Mouse (Mus musculus) kidney, adult 8-10 months (tissue): Measurements from ENCODE around the gene Mov10.
A peak's percentile ranks its signal among the peaks of the same experiment; 100 is the strongest.
"Not testable (repeated sequence)": the region's sequence is repeated elsewhere in the genome, so short reads cannot be mapped to it uniquely, and the experiment has no call there.

Experiments used
- DNase-seq, 2 experiments: peaks; one replicate each; pipeline ENCODE4 v3.0.0; 2022

The Mov10 gene

DNA sequence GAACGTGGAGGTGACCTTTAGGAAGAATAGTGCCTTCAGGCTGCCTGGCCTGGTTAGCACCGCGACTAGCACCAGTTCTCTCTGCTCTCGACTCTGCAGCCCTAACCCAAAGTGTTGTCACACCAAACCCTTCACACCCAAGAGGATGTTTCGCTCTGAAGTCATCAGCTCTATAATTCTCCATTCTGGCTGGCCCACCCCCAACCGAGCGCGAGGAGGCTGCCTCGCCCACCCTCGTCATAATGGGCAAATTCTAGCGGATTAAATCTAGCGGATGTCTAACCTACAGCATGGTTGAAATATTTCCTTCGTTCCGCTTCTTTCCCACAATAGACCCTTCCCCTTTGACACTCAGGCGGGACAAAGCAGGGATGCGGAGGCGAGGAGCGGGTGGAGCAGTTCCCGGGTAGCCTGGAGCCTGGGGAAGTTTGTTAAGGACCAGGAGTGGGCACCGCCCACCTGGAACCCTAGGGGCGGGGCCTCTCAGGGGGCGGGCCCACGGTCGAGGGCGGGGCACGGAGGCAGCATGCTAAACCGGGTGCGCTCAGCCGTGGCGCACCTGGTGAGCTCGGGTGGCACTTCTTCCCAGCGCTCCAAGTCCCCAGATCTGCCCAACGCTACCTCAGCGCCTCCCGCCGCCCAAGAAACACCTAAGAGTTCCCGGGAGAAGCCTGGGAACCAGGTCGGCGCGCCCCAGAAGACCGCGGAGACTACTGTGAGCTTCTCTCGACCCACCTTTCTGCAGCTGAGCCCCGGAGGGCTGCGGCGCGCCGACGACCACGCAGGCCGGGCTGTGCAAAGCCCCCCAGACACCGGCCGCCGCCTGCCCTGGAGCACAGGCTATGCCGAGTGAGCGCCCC, 37.6 kb downstream of the Mov10 start, which contains the start of gene Ppm1j:
Gene Ppm1j, plus strand, starts transcription at position 496 of the 860 bp plus-strand sequence.
- DNase-seq, result peak; percentile 77 to 88

DNA sequence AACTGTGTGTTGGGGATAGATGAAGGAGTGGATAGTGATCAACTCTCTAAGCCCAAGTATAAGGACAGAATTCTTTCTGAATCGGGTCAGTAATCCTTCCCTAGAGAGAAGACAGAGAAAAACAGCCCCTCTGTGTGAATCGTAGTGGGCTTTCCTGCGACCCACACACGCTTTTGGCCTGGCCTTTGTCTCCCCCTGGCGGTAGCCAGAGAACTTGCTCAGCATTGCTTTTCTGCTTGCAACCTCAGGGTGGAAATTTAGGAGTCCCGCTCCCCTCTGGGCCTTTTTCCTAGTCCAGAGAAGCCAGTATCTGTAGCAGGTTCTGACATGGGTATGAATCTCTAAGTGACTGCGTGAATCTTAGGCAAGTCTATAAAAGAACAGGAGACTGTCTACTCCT, 38.4 kb downstream of the Mov10 start:
- DNase-seq, result no peak

DNA sequence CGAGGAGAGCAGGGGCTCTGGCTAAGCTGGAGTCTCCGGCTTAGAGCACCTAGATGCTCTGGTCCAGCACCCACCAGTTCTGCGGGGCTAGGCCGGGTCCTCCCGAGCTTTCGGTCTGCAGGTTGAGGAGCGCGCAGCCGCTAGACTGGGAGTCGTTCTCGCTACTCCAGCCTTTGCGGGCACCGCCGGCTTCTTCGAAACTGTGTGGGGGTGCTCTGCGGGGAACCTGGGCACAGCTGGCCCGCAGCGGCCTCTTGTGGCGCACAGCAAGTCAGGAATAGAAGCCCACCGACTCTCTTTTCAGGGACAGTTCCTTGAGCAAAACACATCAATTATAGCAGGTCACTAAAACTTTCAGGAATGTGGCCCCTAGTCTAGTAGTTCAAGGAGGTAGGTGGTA, 41.0 kb downstream of the Mov10 start:
- DNase-seq, result no peak

DNA sequence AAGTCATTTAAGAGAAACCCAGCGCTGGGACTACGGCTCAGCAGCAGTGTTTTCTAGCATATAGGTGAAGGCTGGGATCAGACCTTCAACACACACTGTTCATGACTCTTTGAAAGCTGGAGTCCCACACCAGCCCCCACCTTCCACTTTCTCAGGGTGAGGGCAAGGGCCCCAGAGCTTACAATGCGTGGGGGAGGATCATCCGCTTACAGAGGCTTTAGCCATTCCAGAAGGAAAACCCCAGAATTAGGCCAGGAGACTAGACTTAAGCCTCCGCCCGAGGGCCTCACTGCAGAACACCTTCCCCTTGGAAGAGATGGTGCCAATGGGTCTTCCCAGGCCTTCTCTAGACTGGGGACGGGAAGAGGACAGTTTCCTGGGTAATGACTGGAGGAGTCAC, 45.1 kb downstream of the Mov10 start:
- DNase-seq, result no peak

DNA sequence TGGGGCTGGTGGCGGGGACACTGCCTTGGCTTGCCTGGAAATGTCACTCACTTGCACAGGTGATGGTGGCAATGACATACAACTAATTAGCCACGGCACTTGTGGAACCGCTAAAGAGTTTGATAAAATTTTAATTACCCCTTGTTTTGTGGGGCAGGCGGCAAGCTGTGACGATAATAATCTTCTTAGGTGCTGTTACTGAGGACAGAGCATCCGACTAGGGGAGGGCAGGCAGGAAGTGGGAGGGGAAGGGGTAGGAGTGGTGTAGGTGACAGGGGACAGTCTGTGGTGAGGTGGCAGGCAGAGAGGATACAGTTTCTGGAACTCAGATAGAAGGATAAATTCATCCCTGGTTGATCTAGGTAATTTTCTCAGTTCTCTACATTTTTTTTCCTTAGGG, 46.9 kb downstream of the Mov10 start:
- no peak for DNase-seq

DNA sequence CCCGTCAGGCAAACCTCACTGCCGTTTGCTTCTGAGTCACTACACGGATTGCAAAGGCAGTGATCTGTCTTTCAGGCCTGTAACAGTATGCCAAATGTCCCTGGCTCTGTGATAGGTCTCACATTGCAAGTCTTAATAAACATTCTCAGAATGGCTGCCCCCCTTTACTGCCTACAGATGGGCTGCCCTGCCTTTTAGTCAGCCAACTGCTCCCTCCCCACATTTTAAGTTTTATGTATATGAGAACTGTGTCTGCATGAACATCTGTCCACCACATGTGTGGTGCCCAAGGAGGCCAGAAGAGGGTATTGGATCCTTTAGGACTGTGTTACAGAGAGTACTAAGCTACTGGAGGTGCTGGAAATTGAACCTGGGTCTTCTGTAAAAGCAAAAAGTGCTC, 47.4 kb downstream of the Mov10 start:
- no peak for DNase-seq

DNA sequence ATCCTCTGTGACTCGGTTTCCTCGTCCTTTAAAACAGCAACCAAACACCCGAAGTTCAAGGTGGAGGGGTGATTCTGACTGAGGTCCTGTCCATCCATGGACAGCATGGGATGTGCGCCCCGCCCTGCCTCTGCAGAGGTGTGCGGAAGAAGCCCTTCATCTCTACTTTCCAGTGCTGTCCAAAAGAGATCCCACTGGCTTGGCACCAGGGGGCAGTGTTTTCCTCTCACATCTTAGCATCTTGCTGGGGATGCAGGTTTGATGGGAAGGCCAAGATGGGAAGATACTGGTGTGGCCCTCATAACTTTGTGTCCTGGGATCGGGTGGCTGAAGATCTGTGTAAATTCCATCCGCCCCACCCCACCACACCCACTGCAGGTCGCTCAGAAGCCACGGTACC, 48.3 kb downstream of the Mov10 start:
- no peak for DNase-seq

DNA sequence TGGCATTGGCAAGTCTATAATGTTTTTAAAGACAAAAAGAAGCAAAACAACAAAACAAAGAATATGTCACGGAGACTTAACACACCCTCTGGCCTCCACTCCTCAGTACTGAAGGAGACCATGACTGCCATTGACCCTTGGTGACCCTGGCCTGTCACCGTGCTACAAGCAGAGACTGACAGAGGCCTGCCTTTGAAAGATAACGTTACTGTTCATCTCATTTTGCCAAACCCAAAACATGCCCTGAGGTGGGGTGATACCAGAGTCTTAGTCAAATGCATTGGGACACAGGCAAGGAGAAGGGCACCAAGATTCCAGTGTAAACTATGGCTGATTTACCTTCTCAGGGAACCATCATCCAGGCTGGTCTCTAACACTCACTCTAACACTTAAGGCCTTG, 49.2 kb downstream of the Mov10 start:
- DNase-seq, result no peak

DNA sequence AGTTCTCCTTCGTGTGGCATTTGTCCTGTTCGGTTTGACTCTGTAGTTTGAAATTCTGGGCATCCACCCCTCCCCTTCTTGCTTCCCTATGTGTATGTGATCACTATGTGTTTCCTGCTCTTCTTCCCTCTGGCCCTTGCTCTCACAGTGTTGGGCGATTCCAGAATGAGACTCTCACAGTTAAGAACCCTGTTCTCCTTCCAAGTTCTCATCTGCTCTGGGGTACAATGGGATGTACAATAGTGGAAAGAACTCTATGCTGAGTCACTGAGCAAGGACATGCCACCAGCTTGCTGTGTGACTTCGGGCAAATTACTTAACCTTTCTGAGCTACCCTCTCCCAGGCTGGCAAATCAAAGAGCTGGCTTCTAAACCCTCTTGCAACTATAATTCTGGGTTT, 50.6 kb downstream of the Mov10 start:
- DNase-seq, result no peak

DNA sequence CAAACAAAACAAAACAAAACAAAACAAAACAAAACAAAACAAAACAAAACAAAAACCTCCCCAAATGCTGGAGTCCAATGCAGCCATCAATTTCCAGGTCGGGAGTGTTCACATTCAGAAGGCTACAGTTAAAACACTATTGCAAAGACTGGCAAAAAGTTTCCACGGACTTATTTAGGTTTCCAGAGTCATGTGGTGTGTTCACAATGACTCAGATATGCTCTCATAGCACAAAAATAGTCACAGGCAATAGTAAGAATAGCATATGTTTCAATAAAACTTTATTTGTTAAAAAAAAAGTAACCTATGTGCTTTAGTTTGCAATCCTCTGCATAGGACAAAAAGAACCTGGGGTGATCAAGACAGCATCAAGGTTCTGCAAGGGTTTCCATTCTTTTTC, 51.2 kb downstream of the Mov10 start:
- no peak for DNase-seq

DNA sequence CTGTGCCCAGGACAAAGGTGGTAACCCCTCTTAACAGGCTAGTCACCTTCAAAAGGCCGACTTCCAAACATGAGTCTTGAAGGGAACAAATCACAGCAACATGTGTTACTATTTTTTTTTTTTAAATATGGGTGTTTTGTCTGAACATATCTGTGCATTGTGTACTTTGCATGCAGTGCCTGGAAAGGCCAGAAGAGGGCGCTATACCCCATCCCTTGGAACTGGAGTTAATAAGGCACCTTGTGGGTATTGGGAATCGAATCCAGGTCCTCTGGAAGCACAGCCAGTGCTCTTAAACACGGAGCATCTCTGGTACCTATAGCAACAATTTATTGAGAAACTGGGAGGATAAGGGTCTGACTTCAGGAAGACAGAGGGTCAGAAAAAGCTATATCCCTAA, 53.3 kb downstream of the Mov10 start:
- DNase-seq, result peak in 1 of 2 experiments; percentile 52

DNA sequence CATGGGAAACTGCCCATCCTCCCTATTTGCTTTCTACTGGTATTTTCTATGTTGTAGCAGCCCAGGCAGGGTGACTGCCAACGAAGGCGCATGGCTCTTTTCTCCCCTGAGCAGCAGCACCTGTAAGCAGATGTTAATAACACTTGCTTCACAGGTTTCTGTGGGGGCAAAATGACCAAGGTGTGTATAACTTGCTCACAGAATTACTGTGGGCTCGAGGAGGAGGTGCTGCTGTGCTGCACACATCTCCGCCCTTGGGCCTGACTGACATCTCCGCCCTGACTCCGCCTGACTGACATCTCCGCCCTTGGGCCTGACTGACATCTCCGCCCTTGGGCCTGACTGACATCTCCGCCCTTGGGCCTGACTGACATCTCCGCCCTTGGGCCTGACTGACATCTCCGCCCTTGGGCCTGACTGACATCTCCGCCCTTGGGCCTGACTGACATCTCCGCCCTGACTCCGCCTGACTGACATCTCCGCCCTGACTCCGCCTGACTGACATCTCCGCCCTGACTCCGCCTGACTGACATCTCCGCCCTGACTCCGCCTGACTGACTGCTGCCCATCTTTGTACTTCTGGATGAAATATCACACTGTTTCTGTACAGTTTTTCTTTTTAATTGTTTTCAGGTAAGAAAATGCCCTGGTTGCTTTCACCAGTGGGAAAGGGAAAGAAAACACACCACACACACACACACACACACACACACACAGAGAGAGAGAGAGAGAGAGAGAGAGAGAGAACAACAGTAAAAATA, 56.1 kb downstream of the Mov10 start:
- DNase-seq, result not testable (repeated sequence)

DNA sequence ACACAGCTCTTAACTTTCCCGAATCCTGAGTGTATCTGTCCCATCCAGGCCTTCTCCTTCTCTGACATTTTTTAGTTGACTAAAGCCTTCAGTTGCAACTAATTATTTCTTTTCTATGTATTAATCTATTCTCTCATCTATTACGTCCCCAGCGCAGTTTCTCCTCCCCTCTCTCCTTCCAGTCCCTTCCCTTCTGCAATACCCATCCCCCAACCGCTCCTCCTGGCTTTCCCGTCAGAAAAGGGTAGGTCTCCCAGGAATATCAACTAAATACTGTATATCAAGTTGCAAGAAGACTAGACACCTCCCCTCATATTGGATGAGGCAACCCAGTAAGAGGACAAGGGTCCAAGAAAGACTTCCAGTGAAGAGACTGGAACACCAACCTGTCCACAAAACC, 59.5 kb downstream of the Mov10 start:
- DNase-seq, result no peak

DNA sequence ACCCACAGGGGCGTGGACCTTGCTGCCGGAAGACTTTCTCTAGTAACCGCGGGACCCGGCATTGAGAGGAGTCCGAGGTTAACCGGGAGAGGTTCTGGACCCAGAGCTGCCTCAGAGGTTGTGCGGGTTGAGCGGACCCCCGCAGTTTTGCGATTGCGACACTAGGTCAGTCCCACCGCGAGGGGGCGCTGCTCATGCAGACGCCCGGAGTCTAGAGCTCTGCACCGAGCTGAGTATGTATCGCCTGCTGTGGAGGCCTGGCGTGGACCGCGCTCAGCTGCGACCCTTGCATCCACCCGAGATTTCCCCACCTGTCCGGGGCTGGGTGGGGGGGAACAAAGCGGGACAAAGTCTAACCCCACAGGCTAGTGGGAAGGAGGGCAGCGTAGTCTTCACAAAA, 60.0 kb downstream of the Mov10 start:
- peak in 1 of 2 experiments; percentile 42 for DNase-seq

DNA sequence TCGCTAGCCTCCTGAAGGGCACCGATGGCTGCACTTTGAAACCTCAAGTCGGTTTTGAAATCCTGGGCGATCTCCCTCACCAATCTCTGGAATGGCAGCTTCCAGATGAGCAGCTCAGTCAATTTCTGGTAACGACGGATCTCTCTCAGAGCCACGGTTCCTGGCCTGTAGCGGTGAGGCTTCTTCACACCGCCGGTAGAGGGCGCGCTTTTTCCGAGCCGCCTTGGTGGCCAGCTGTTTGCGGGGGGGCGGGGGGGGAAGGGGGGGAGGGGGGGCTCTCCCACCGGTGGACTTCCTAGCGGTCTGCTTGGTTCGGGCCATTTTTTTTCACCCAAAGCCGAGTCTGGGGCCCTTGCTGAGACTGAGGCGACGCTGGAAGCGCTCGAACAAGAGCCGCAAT, 65.5 kb downstream of the Mov10 start:
- DNase-seq, result not testable (repeated sequence)
